Mouse (Mus musculus) ovary, postnatal 14 days (tissue): ENCODE results near the gene Eva1c.

Experiments
- DNase-seq: peaks from one replicate; pipeline ENCODE4 v3.0.0; 2022; ENCODE audit warnings: low spot score

Eva1c gene

DNA sequence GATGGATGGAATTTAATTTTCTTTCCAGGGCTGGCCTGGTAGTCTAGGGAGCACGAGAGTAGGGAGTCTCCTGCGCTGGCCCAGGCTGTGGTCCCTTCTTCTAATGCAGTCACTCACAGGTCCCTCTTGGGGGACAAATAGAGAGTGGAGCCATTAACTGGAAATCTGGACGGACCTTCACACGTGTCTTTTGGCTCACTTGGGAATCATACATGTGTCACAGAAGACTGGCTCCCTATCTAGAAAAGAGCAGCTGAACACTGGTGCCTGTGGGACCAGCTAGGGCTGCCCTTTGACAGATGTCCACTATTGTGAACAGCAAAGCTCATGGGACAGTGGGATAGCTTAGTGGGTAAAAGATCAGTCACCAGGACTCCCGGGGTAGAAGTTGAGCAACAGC is 478 bp upstream of the Eva1c start:
- no peak for DNase-seq

DNA sequence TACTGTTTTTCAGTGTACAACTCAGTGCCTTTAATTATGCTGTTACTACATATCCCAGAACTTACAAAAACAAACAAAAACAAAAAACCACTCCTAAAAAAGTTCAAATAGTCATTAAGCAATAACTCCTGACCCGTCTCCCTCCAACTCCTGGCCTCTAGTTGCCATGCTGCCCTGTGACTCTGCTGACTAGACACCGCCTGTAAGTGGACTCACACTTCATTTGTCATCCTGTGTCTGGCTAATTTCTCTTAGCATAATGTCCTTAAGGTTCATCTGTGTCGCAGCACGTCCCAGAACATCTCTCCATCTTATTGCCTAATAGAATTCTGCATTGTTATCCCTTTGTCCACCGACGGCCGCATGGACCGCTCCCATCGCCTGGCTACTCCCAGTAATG is 979 bp downstream of the Eva1c start:
- no peak for DNase-seq

DNA sequence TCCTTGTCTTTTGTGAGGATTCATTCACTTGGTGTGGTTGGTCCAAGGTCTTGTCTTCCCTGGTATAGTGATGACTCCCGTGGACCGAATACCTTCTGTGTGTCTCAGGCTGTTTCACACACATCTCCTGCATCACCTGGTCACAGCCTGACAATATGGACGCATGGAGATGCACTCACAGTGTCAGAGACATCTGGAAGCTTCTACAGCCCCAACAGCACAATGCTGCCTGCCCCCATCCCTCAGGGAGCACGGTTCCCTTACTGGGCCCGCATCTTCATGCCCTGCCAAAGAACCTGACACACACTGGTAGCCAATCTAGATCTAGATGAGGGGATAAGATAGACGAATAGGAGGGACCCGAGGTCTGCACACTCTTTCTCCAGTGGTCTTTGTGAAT is 2.6 kb downstream of the Eva1c start:
- DNase-seq = no peak

GRCm38 (mm10) chr16:90829894-90830685 is 3.6 kb downstream of the Eva1c start:
- peak; percentile 74 for DNase-seq

DNA sequence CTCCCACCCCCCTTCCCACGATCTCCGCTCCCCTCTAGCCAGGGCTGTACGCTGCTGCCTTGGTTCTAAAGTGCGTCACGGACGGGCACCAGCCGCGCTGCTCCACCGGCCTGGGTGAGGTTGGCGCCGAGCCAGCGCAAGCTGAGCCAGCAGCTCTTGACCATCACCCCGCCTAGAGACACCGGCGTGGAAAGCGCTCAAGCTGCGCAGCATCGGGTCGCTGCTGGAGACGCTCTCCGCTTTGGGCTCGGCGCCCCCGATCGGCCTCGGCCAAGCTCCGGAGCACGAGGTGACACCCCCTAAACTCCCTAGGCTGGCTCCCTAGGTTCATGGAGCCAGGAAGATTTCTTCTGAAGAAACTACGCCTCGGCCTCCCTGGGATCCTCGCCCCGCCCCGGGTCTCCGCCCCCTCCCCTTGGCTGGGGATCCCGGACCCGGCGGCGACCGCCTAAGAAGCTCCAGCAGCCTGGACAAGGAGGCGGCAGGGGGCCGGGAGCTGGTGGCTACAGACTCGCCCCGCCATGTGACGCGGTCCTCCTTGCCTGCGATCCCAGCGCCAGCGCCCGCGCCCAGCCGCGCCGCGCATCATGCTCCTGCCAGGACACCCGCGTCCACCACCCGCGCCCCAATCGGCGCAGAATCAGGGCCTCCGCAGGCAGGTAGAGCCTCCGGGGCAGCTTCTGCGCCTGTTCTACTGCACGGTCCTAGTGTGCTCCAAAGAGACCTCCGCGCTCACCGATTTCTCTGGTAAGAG is 4.3 kb downstream of the Eva1c start:
- DNase-seq = peak; percentile 67

DNA sequence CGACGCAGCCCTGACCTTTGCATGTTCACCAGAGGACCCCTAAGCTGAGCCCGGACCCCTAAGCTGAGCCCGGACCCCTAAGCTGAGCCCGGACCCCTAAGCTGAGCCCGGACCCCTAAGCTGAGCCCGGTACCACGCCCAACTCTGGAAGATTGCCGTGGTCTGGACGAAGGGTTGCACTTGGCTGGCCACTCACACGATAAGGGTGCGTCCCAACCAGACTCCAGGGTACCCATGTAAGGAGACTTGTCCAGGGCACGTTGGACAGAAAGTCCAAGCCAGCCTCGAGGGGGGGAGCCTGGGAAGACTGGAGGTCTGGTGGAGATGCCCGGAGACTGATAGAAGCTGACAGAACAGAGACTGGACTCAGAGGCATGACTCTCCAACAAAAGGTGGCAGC is 5.2 kb downstream of the Eva1c start:
- no peak for DNase-seq

DNA sequence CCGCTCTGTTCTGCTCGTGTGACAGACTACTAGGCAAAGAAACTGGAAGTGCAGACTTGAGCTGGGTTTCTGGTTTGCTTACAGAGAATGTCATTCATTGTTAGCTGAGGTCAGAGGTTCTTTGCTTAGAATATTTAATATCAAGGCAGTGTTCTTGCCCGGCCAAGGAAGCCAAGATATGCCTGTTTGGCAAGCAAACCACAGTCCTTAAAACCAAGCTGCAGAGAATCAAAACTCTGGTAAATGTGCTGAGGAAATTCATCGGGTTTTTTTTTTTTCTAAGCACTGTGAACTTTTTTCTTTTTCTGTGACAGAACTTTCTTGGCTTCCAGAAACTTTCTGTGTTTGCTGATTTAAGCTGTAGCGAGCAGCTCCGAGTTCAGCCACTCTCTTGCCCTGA is 6.0 kb downstream of the Eva1c start:
- DNase-seq = no peak

DNA sequence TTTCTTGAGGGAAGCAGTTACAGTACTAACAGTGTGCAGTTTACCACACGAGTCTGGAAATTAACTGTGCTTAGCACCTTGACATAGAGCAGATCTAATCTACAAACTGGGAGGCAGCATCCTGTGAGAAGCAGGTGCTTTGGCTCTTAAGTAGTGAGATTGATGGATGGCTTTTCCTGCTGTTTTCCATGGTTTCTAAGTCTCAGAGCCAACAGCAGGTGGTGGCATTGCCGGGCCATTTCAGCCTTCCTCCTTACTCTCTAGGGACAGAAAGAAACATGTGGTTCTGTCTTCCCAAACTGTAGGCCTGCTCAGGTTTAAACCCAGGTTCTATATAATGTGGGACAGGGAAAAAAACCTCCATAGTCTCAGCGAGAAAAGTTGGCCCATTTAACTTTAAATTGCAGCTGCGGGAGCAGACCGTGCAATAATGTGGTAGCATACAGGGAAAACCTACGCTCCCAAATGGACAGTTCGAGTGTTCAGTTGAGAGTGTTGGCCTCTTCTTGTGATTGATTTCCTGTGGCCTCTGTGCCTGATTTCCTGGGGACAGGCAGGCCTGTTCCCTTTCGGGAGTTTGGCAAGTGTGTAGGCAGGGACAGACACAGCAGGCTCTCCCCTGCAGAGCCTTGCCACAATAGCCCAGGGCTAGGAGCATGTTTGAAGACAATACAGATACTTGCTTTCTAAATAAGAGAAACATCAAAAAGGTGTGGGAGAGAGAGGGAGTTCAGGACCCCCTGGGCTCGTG is 6.7 kb downstream of the Eva1c start:
- no peak for DNase-seq

DNA sequence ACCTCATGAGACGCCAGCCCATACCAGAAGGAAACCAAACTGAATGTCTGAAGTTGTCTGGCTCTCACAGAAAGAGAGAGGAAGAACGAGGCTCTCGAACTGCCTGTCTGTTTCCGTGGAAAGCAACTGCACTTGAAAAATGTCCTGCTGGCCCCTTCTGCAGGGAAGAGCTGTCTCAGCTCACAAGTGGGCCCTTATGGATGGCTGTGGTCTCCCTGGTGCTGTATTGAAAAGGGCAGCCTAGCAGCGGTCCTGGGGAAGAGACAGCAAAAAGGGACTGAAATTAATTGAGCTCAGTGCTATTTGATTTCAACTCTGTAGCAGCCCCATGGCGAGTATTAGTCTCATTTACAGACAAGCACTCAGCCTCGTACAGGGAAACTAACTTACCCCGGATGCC is 10.9 kb downstream of the Eva1c start:
- no peak for DNase-seq

GRCm38 (mm10) chr16:90842164-90842563 is 15.6 kb downstream of the Eva1c start:
- DNase-seq = no peak

DNA sequence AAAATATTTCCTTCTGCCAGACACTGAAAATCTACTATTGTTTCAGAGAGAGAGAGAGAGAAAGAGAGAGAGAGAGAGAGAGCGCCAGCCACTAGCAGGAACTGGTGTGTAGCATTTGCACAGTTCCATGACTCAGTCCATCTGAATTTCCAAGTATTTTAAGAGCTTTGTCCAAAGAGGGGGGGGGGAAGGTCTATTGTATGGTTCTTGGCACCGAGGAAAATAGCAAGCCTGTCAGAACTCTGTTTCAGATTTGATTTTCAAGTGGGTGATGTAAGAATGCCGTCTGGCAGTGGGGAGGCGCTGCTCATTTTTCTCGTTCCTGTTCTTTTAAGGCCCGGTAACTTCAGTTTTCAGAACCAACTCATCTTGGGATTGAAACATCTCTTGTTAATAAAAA is 18.5 kb downstream of the Eva1c start:
- no peak for DNase-seq

DNA sequence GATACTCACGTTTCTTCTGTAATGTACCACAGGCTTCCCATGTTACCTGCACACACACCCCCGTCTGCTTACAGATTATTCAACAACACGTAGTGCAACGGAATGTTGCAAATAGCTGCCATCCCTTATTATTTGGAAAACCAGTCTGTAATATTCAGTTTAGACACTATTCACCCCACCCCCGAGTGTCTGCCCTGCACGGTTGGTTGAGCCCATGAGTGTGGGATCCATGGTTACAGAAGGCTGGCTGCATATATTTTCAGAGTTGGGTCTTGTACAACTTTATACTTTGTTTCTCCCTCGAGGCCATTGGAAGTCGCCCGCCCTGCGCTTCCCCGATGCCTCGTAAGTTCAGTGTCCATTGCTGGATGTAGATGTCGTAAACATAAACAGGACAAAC is 19.1 kb downstream of the Eva1c start:
- no peak for DNase-seq

GRCm38 (mm10) chr16:90848697-90849096 is 22.2 kb downstream of the Eva1c start:
- no peak for DNase-seq

DNA sequence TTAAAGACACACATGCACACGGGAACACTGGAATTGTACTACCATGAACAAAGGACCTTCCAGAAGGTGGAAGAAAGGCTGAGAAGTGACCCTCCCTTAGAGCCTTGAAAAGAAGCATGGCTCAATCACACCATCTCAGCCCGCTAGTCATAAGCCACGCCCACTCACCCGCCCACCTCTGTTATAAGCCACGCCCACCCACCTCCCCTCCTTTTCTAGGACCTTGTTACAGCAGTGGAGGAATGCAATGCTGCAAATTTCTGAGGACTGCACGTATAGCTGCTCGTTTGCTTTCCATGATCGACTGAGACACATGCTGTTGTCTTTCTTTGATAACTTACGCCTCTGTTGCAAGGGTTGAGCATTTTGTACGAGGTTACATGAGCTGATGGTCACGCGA is 22.7 kb downstream of the Eva1c start:
- no peak for DNase-seq

- DNase-seq = no peak
These were observed 24.4 kb downstream of the Eva1c start for GRCm38 (mm10) chr16:90850881-90851280.

DNA sequence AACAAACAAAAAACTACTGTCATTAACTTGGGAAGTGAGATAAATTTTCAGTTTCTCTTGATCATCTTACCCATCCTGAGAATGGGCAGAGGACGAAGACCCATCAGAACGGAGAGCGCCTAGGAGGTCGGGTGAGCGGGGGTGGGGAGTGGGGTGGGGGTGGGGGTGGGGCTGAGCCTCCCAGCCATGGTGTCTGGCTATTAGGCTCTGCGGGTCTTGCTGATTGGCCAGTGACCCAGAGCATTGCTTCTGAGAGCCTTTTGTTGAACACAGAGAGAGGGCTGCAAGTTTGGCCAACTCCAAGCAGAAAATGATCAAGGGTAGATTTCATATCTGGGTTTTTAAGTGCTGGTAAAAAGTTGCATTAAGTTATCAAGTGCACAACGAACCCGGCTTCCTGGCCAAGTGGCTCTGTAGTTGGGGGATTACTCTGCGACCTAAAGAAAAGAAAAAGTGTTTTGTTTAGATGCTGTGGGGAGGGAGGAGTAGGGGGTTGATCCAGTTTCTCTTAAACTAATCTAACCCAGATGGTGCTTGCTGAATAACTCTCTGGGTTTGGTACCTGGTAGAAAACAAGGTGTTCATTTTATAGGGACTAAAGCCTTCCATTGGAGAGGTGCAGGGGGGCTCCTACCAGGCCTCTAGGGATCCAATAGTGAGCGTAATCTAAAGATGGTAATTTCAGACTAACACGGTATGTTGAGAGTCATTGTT is 25.3 kb downstream of the Eva1c start:
- DNase-seq = no peak

- no peak for DNase-seq
These were observed 30.2 kb downstream of the Eva1c start for GRCm38 (mm10) chr16:90856552-90857200.

DNA sequence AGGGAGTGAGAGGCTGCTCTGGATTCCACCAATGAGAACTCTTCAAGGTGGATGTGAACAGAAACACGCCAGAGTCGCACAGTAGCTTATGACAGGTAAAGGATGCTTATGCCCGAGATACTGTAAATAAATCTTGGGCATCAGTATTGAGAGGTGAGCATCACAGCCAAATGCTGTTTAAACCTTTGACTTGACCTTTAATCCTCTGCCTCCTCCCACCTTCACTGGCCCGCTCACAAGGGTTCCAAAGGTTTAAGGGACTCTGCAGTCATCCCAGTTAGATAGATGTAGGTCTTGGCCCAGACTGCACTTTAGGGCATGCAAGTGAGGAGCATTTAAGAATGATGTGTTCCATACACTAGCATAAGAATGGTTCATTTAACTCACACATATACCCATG is 31.7 kb downstream of the Eva1c start:
- no peak for DNase-seq

GRCm38 (mm10) chr16:90863036-90863435 is 36.5 kb downstream of the Eva1c start:
- DNase-seq = no peak

GRCm38 (mm10) chr16:90863468-90864046 is 37.0 kb downstream of the Eva1c start:
- DNase-seq = no peak

DNA sequence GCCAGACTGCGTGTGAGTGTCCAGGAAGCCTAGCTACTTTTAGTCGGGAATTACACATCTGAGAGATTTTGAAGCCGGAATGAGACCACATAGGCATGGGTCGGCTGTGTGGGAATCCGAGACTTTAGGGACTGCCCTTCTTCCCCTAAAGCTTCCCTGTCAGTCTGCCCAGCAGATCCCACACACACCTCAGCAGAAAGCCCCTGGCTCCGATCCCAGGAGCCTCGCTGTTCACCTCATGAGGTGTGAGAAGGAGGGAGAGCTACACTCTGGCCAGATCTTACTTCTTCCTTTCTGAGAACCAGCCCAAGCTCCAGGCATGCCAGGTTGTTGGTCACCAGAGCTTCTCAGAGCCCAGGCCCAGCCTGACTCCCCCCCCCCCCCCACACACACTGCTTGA is 38.2 kb downstream of the Eva1c start:
- DNase-seq = no peak
